Mouse (Mus musculus) right cerebral cortex, adult 2 months (tissue): ENCODE results near the gene Vmn1r43.
"Not testable (repeated sequence)": the region's sequence is repeated elsewhere in the genome, so short reads cannot be mapped to it uniquely, and the experiment has no call there.

Source experiments
- DNase-seq, 2 experiments: peaks; one replicate each; pipeline ENCODE4 v3.0.0; 2021 to 2022; ENCODE audit warnings: low spot score in 2 of 2

Vmn1r43 gene

DNA sequence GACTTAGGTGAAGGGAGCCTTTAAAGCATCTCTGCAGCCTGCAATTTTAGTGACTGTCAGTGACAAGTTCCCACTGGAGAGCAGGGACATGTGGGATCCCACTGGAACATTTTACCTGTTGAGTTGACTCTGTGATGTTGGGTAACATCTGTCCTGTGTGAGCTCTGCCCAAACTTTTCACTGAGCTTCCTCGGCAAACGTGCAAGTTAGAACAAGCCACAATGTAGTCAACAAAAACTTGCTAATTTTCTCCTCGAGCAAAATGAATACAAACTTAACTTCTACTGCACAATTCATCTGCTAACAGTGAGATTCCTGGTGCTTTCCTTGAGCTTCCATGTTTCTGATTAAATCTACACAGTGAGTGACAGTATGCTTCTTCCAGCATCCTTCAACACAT is at the start of gene Vmn1r43, which contains the start of gene Vmn1r42:
Gene Vmn1r43 (minus strand): TSS at position 101 of the 400 bp plus-strand sequence.
Gene Vmn1r42 (minus strand): TSS at position 101 of the 400 bp plus-strand sequence.
- not testable (repeated sequence) for DNase-seq

DNA sequence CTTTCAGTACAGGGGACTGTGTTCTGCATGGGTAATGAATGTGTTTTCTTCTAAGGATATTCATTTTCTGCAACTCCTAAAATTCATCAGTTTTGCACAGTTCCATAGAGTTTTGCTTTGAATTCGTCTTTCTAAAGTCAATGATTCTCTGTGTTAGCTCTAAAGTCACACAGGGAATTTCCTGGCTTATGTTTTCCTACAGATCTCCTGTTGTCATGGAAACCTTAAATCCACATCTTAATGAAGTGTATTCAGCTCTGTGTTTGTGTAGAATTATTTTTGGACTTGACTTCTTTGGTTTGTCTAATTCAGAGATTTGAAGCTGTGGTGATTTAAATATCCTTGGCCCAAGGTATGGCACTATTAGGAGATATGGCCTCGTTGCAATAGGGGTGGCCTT is 7.6 kb upstream of the Vmn1r43 start:
- DNase-seq = peak in 1 of 2 experiments; percentile 1

DNA sequence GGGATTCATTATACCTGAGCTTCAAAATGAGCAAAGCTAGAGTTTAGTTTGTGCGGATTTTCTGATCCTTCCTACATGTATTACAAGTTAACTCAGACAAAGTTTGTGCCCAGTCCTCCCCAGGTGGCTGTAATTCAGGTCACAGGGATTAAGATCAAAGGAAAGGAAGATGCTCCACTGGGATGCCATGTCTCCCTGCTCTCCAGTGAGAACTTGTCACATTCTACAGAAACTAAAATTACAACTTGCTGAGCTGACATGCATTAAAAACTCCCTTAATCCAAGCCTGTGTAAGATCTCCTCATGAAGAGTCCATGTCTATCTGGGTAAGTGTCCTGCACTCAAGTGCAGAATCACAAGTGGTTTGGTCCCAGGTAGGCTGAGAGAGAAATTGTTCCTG is 7.1 kb upstream of the Vmn1r43 start, which contains the start of gene Vmn1r44:
Gene Vmn1r44 (plus strand): TSS at position 301 of the 400 bp plus-strand sequence.
- DNase-seq = no peak

DNA sequence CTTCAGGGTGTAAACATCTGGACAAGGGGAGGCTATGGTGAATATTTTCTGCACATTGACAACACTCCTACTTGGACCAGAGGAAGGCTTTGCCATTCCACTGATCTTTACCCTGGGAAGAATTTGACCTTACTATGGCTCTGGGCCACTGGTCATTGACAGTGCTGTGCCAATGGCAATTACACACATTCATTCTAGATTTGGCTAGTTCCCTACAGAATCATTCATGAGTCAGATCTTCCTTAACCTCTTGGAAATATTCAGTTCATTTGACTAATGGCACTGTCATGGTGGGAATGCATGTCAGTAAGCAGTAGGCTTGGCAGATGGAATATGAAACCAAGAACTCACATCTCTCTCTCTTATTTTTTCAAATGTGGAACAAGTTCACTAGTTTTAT is 4.7 kb upstream of the Vmn1r43 start:
- no peak for DNase-seq

DNA sequence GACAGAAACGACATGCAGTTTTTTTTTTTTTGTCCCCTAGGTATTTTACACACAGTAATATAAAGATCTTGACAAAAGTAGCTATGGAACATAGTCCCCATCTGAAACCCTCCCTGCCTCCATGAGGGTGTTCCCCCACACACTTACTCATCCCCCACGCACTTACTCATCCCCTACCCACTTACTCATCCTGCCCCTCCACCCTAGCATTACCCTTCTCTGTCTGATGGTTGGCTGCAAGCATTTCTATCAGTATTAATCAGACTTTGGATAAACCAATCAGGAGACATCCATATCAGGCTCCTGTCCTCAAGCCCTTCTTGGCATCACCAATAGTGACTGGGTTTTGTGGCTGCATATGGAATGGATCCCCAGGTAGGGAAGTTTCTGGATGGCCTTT is 750 bp upstream of the Vmn1r43 start:
- DNase-seq = no peak

DNA sequence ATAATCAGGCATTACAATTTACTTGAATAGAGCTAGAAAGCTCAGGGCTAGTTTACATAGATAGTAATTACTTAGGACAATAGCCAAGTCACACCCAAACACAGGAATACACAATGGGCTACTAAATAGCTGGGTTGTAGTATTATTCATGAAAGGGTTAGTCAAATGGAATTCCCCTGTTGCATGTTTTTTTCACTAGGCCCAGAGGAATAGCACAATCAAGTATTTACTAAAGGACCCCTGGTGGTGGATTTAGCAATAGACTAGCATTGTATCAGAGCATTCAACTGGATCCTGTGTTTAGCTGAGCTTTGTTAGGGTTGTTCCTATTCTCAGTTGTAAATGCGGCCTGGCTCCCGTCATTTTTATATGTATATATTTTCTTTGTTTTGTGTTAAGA is 8.2 kb downstream of the Vmn1r43 start:
- DNase-seq = no peak

DNA sequence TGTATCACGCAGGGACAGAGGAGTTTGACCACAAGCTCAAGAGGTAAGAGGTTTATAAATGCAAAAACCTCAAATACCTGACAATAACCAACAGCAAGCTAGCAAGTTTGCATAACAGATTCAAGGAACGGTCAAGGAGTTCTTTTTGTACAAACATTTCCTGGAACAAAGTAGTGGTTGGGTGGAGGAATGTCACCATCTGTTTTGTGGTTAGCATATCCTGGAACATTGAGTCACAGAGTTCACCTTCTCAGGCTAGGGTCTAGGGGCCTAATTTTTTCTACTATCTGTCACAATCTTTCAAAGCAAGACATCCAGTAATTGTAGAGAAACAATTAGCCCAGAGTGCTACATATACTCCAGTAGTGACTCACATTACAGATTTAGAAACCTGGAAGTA is 8.9 kb downstream of the Vmn1r43 start:
- DNase-seq = no peak

DNA sequence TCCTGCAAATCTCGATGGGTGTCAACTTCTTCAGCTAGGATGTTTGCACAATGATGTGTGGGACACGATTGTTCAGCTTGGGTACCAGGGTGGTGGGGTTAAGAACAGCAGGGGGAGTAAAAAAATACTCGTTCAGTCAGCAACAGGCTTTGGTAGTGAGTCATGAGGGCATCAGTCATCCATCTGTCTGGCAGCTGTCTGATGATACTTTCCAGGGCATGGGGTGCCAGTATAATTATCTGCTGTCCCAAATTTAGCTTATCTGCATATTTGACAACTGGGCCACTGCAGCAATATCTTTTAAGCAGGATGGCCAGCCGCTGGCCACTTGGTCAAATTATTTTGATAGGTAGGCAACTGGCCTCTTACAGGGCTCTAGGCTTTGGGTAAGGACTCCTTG is 12.4 kb downstream of the Vmn1r43 start:
- DNase-seq = no peak

DNA sequence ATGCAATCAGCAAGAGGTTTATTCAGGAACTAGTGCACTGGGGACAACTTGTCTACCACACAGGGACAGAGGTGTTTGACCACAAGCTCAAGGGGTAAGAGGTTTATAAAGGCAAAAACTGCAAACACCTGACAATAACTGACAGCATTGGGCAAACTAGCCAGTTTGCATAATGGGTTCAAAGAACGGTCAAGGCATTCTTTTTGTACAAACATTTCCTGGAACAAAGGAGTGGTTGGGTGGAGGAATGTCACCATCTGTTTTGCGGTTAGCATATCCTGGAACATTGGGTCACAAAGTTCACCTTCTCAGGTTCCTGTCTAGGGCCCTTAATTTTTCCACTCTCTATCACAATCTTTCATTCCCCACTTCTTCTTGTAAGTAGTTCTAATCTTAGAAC is 16.4 kb downstream of the Vmn1r43 start:
- no peak for DNase-seq

DNA sequence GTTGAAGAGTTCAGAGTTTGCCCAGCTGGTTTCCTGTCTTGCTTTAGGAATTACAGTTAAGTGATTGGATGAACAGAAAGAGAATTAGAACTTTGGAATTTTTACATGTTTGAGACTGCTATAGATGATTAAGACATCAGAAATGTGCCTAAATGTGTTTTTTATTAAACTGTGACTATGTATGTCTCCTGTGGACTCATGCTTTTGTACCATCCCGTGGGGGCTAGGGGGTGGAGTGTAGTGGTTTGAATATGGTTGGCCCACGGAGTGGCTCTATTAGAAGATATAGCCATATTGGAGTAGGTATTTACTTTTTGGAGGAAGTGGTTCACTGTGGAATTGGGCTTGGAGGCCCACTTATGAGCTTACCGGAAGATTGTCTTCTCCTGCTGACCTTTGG is 18.7 kb downstream of the Vmn1r43 start:
- no peak for DNase-seq
